9 mouse cellular contexts compared by ENCODE assay signal in the genomic region with DNA sequence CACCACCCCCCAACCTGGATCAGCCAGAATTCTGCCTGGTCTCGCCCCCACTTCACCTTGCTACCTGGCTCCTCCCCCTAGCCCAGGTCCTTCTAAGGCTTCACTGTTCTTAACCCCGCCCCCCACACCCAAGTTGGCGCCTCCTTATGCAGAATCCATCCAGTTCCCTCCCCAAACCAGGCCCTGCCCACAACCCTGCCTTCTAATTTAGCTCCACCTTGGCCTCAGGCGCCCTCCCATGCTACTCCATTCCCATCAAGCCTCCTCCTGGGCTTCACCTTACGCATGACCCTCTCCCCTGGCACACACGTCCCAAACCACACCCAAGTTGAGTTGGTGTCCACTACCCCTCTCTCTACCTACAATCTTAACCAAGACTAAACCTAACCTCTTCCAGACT. TPM values are rescaled to one million over a fixed set of nuclear protein-coding genes. Genes with fewer than 3 reads are reported as not detected.
A peak's percentile ranks its signal among the peaks of the same experiment; 100 is the strongest.
DNase-seq lines count a peak whose midpoint lies in the region; ATAC-seq lines count a peak whose summit lies in the region.
"Had no signal": no experiment of that assay in that cellular context is flagged by ENCODE, and none has a peak within 500 bp of the region (broad histone marks: within the 10 kb centered on the region; RNA-seq: fewer than 3 reads in every experiment).

No protein-coding gene starts in this region.

- H3K4me3 ChIP-seq in embryonic facial prominence, embryonic 13.5 days = no peak overlapping the region

- no peak for ATAC-seq in embryonic facial prominence, embryonic 13.5 days (ENCODE audit: insufficient number of reproducible peaks, insufficient read depth, low FRiP score, low TSS enrichment, low read depth)

- H3K4me2 ChIP-seq in embryonic facial prominence, embryonic 13.5 days = peak overlapping the region; percentile 32; the same call in 1 of the 2 replicates

- no peak overlapping the region for H3K27ac ChIP-seq in embryonic facial prominence, embryonic 13.5 days
- H3K27ac ChIP-seq: neural tube, embryonic 13.5 days had no signal

- H3K27me3 ChIP-seq in embryonic facial prominence, embryonic 13.5 days = peaks cover 45% of the 10 kb centered on the region

- DNase-seq in kidney, postnatal 4 days = peak; percentile 12 to 22
- DNase-seq in kidney, adult 9 months = no peak
- DNase-seq in brain, adult 2 months (ENCODE audit: low read depth, low spot score) = peak; percentile 81
- DNase-seq in lung, postnatal 10 days = peak; percentile 18
- no peak for DNase-seq in layer of hippocampus, adult 9-10 months (ENCODE audit: low spot score)
- no peak for DNase-seq in adrenal gland, postnatal 4 days (ENCODE audit: low spot score in 2 of 2)
- DNase-seq in adrenal gland, postnatal 25 days = no peak

- peaks cover 13% of the 10 kb centered on the region; the same call in 1 of the 2 replicates for H3K36me3 ChIP-seq in embryonic facial prominence, embryonic 13.5 days

- no peaks in the 10 kb centered on the region for H3K9me3 ChIP-seq in embryonic facial prominence, embryonic 13.5 days
- H3K9me3 ChIP-seq: neural tube, embryonic 13.5 days had no signal

- H3K4me1 ChIP-seq in embryonic facial prominence, embryonic 13.5 days = peaks cover 13% of the 10 kb centered on the region

- no peak overlapping the region for H3K9ac ChIP-seq in embryonic facial prominence, embryonic 13.5 days
- H3K9ac ChIP-seq: neural tube, embryonic 13.5 days had no signal

- WGBS in embryonic facial prominence, embryonic 13.5 days = 9% methylated on average over 6 of the region's 6 CpGs

RNA-seq across cellular contexts. Expression of gene Cpne9, which starts 1.4 kb away (rescaled TPM):
- 0.06 and 0.37 TPM in 2 replicates for polyA plus RNA-seq in embryonic facial prominence, embryonic 13.5 days (2015; fragmentation: Nextera tagmentation; extraction: Ambion mirVana)
- total RNA-seq in adrenal gland, postnatal 4 days (2021) = under 1 TPM; 0.45 to 0.62 TPM
- total RNA-seq in adrenal gland, postnatal 25 days (2021) = 0.85 and 1.4 TPM in 2 replicates

RNA-seq across cellular contexts. Expression of gene Brpf1, which starts 23.4 kb away (rescaled TPM):
- polyA plus RNA-seq in embryonic facial prominence, embryonic 13.5 days (2015; fragmentation: Nextera tagmentation; extraction: Ambion mirVana) = 19.1 and 20.4 TPM in 2 replicates
- 10 to 100 TPM; 40.6 to 46.3 TPM for total RNA-seq in adrenal gland, postnatal 4 days (2021)
- total RNA-seq in adrenal gland, postnatal 25 days (2021) = 27.8 and 32.9 TPM in 2 replicates

RNA-seq across cellular contexts. Expression of gene Ogg1, which starts 43.3 kb away (rescaled TPM):
- 13.6 and 13.9 TPM in 2 replicates for polyA plus RNA-seq in embryonic facial prominence, embryonic 13.5 days (2015; fragmentation: Nextera tagmentation; extraction: Ambion mirVana)
- 10 to 100 TPM; 14.5 to 18.7 TPM for total RNA-seq in adrenal gland, postnatal 4 days (2021)
- 16.7 and 19.9 TPM in 2 replicates for total RNA-seq in adrenal gland, postnatal 25 days (2021)

RNA-seq across cellular contexts. Expression of gene Mtmr14, which starts 45.9 kb away (rescaled TPM):
- 31.6 and 37.2 TPM in 2 replicates for polyA plus RNA-seq in embryonic facial prominence, embryonic 13.5 days (2015; fragmentation: Nextera tagmentation; extraction: Ambion mirVana)
- 10 to 100 TPM; 25.8 to 26.2 TPM for total RNA-seq in adrenal gland, postnatal 4 days (2021)
- 23.0 and 30.9 TPM in 2 replicates for total RNA-seq in adrenal gland, postnatal 25 days (2021)

Comparison
In these comparisons a context has a peak if more than half of its experiments do, and no peak if none do; other contexts are left out.
1. DNase-seq: peak in kidney, postnatal 4 days (2 of 2), brain, adult 2 months (single experiment) and lung, postnatal 10 days (single experiment); none in kidney, adult 9 months (single experiment), layer of hippocampus, adult 9-10 months (single experiment), adrenal gland, postnatal 4 days (0 of 2) and adrenal gland, postnatal 25 days (single experiment).